In genomic region chr6:83711067-83711675, GRCm38 (mm10) we compare ENCODE assay signal across 8 mouse cellular contexts. TPM values are rescaled to one million over a fixed set of nuclear protein-coding genes. Genes with fewer than 3 reads are reported as not detected.
A peak's percentile ranks its signal among the peaks of the same experiment; 100 is the strongest.
DNase-seq lines count a peak whose midpoint lies in the region; ATAC-seq and TF ChIP-seq lines count a peak whose summit lies in the region.

Gene Vax2 (plus strand): TSS chr6:83711264.

- TF ChIP-seq POLR2A in limb, embryonic 14.5 days (IDR thresholded peaks at IDR 0.05; ENCODE audit: borderline replicate concordance, extremely low read depth, insufficient read depth, insufficient read length): no peak

- under 1% methylated on average over 37 of the region's 46 CpGs for WGBS in forebrain, embryonic 14.5 days
- under 1% methylated on average over 45 of the region's 46 CpGs for WGBS in hindbrain, embryonic 11.5 days
- under 1% methylated on average over 39 of the region's 46 CpGs for WGBS in limb, embryonic 14.5 days
- WGBS in midbrain, embryonic 14.5 days: under 1% methylated on average over 46 of the region's 46 CpGs

- H3K27me3 ChIP-seq in forebrain, embryonic 14.5 days (replicated peaks; ENCODE audit: control insufficient read depth, insufficient read depth, low read length): peaks cover 98% of the 10 kb centered on the region
- H3K27me3 ChIP-seq in hindbrain, embryonic 11.5 days (ENCODE audit: control insufficient read depth, insufficient read depth, low read length): peaks cover 95% of the 10 kb centered on the region
- peaks cover 98% of the 10 kb centered on the region for H3K27me3 ChIP-seq in limb, embryonic 14.5 days (ENCODE audit: control insufficient read depth, insufficient read depth, low read length)
- peaks cover 92% of the 10 kb centered on the region for H3K27me3 ChIP-seq in midbrain, embryonic 14.5 days (ENCODE audit: control insufficient read depth, insufficient read depth, low read length)

- H3K4me1 ChIP-seq in forebrain, embryonic 14.5 days (ENCODE audit: control insufficient read depth, insufficient read depth, low read length): peaks cover 12% of the 10 kb centered on the region
- H3K4me1 ChIP-seq in hindbrain, embryonic 11.5 days (replicated peaks; ENCODE audit: control insufficient read depth, insufficient read depth, low read length): peaks cover 10% of the 10 kb centered on the region
- peaks cover 17% of the 10 kb centered on the region for H3K4me1 ChIP-seq in limb, embryonic 14.5 days (ENCODE audit: control insufficient read depth, insufficient read depth, low read length)
- H3K4me1 ChIP-seq in midbrain, embryonic 14.5 days (ENCODE audit: control insufficient read depth, insufficient read depth, low read length): peaks cover 15% of the 10 kb centered on the region

- H3K4me3 ChIP-seq in forebrain, embryonic 14.5 days (ENCODE audit: low read depth, low read length): peak within 1 kb of the TSS; percentile 36
- peak within 1 kb of the TSS; percentile 39 for H3K4me3 ChIP-seq in hindbrain, embryonic 11.5 days (ENCODE audit: low read depth, low read length)
- peak within 1 kb of the TSS; percentile 41 for H3K4me3 ChIP-seq in limb, embryonic 14.5 days (replicated peaks; ENCODE audit: low read length)
- H3K4me3 ChIP-seq in midbrain, embryonic 14.5 days (replicated peaks; ENCODE audit: low read depth, low read length): peak within 1 kb of the TSS; percentile 35

- no peak within 1 kb of the TSS for H3K27ac ChIP-seq in forebrain, embryonic 14.5 days (ENCODE audit: low read depth, low read length)
- H3K27ac ChIP-seq in hindbrain, embryonic 11.5 days (ENCODE audit: low read depth, low read length): no peak within 1 kb of the TSS
- H3K27ac ChIP-seq in limb, embryonic 14.5 days (replicated peaks; ENCODE audit: low read depth, low read length): no peak within 1 kb of the TSS
- H3K27ac ChIP-seq in midbrain, embryonic 14.5 days (replicated peaks; ENCODE audit: low read depth, low read length): no peak within 1 kb of the TSS

- DNase-seq in CD4-positive helper T cell, adult 2 months (ENCODE audit: low read depth, low spot score): peak; percentile 71
- DNase-seq in adrenal gland, adult 8-10 months: peak; percentile 68
- peak; percentile 76 for DNase-seq in forebrain, embryonic 14.5 days (ENCODE audit: low spot score)
- DNase-seq in hindbrain, embryonic 11.5 days (ENCODE audit: low spot score): peak; percentile 83
- DNase-seq in limb, embryonic 14.5 days (ENCODE audit: low spot score): peak; percentile 71
- DNase-seq in midbrain, embryonic 14.5 days: peak; percentile 78
- DNase-seq in thymus, postnatal 4 days: peak; percentile 72
- DNase-seq in layer of hippocampus, adult 9-11 months: no peak

- no peaks in the 10 kb centered on the region for H3K36me3 ChIP-seq in forebrain, embryonic 14.5 days (ENCODE audit: control insufficient read depth, insufficient read depth, low read length)
- H3K36me3 ChIP-seq in hindbrain, embryonic 11.5 days (ENCODE audit: control insufficient read depth, insufficient read depth, low read length): no peaks in the 10 kb centered on the region
- no peaks in the 10 kb centered on the region for H3K36me3 ChIP-seq in limb, embryonic 14.5 days (ENCODE audit: control insufficient read depth, insufficient read depth, low read length)
- no peaks in the 10 kb centered on the region for H3K36me3 ChIP-seq in midbrain, embryonic 14.5 days (ENCODE audit: control insufficient read depth, insufficient read depth, low read length)

- H3K4me2 ChIP-seq in forebrain, embryonic 14.5 days (ENCODE audit: low read length): peak within 1 kb of the TSS; percentile 63
- H3K4me2 ChIP-seq in hindbrain, embryonic 11.5 days (replicated peaks; ENCODE audit: low read depth, low read length): peak within 1 kb of the TSS; percentile 74
- H3K4me2 ChIP-seq in limb, embryonic 14.5 days (replicated peaks; ENCODE audit: low read depth, low read length, severe bottlenecking): peak within 1 kb of the TSS; percentile 76
- peak within 1 kb of the TSS; percentile 63 for H3K4me2 ChIP-seq in midbrain, embryonic 14.5 days (ENCODE audit: low read length)

- H3K9ac ChIP-seq in forebrain, embryonic 14.5 days (ENCODE audit: low read length): no peak within 1 kb of the TSS
- peak within 1 kb of the TSS; percentile 34 for H3K9ac ChIP-seq in hindbrain, embryonic 11.5 days (ENCODE audit: low read depth, low read length)
- H3K9ac ChIP-seq in limb, embryonic 14.5 days (ENCODE audit: low read depth, low read length, severe bottlenecking): no peak within 1 kb of the TSS
- 0 out of 2 replicates have a peak within 1 kb of the TSS, but pooled peaks have one; percentile 26 for H3K9ac ChIP-seq in midbrain, embryonic 14.5 days (replicated peaks; ENCODE audit: low read length)

- no peaks in the 10 kb centered on the region for H3K9me3 ChIP-seq in forebrain, embryonic 14.5 days (replicated peaks; ENCODE audit: control insufficient read depth, low read length)
- no peaks in the 10 kb centered on the region for H3K9me3 ChIP-seq in hindbrain, embryonic 11.5 days (ENCODE audit: control insufficient read depth, low read length)
- no peaks in the 10 kb centered on the region for H3K9me3 ChIP-seq in limb, embryonic 14.5 days (ENCODE audit: control insufficient read depth, low read length)
- no peaks in the 10 kb centered on the region for H3K9me3 ChIP-seq in midbrain, embryonic 14.5 days (ENCODE audit: control insufficient read depth, low read length)

- peak; percentile 93 for ATAC-seq in forebrain, embryonic 14.5 days
- peak; percentile 91 for ATAC-seq in hindbrain, embryonic 11.5 days (ENCODE audit: low FRiP score)
- ATAC-seq in limb, embryonic 14.5 days (ENCODE audit: low FRiP score, low read depth): peak; percentile 84
- ATAC-seq in midbrain, embryonic 14.5 days (ENCODE audit: low FRiP score, low TSS enrichment): peak; percentile 84

RNA-seq across cellular contexts. Expression of gene Vax2, which starts in this region (rescaled TPM):
- not detected for total RNA-seq in adrenal gland, adult 8-10 months (2022)
- not detected in 2 replicates for polyA plus RNA-seq in forebrain, embryonic 14.5 days (2014; fragmentation: Nextera tagmentation; extraction: Ambion mirVana)
- 0.23 and 0.39 TPM in 2 replicates for polyA plus RNA-seq in hindbrain, embryonic 11.5 days (2014; fragmentation: Nextera tagmentation; extraction: Ambion mirVana)
- 0.70 and 1.1 TPM in 2 replicates for polyA plus RNA-seq in limb, embryonic 14.5 days (2012; rRNA removed)
- 0.80 and 1.4 TPM in 2 replicates for polyA plus RNA-seq in limb, embryonic 14.5 days (2014; fragmentation: Nextera tagmentation; extraction: Ambion mirVana)
- polyA plus RNA-seq in midbrain, embryonic 14.5 days (2014; fragmentation: Nextera tagmentation; extraction: Ambion mirVana): 0.22 TPM in 1 of 2 replicates, not detected in the other

Comparison
In these comparisons a context has a peak if more than half of its experiments do, and no peak if none do; other contexts are left out.
1. Peak in DNase-seq in adrenal gland, adult 8-10 months; RNA of the gene not detected or under 1 TPM.
2. Peak in DNase-seq, ATAC-seq, H3K4me3 ChIP-seq and H3K4me2 ChIP-seq in forebrain, embryonic 14.5 days; RNA of the gene not detected or under 1 TPM.
3. Peak in DNase-seq, ATAC-seq, H3K4me3 ChIP-seq, H3K9ac ChIP-seq and H3K4me2 ChIP-seq in hindbrain, embryonic 11.5 days; RNA of the gene not detected or under 1 TPM.
4. Peak in DNase-seq, ATAC-seq, H3K4me3 ChIP-seq, H3K9ac ChIP-seq and H3K4me2 ChIP-seq in midbrain, embryonic 14.5 days; RNA of the gene not detected or under 1 TPM.